10 mouse cellular contexts compared by ENCODE assay signal in genomic region chr2:112767665-112768064, GRCm38 (mm10).
DNase-seq lines count a peak whose midpoint lies in the region; ATAC-seq and TF ChIP-seq lines count a peak whose summit lies in the region.
"Had no signal": no experiment of that assay in that cellular context is flagged by ENCODE, and none has a peak within 500 bp of the region (broad histone marks: within the 10 kb centered on the region; RNA-seq: fewer than 3 reads in every experiment).

No protein-coding gene starts in this region.

- no peak overlapping the region for H3K27ac ChIP-seq in left cerebral cortex, adult 2 months
- H3K27ac ChIP-seq: liver, embryonic 12.5 days had no signal

- no peaks in the 10 kb centered on the region for H3K27me3 ChIP-seq in Patski
- H3K27me3 ChIP-seq: heart, embryonic 12.5 days; liver, embryonic 12.5 days had no signal

- peak; percentile 23 to 24 for DNase-seq in cerebellum, postnatal 14 days
- DNase-seq in cerebellum, adult 9-11 months, result no peak
- DNase-seq in left cerebral cortex, adult 2 months (ENCODE audit: extremely low spot score in 1 of 2, low spot score in 2 of 2), result no peak
- DNase-seq in left cerebral cortex, postnatal 4 days, result no peak
- DNase-seq in Patski (ENCODE audit: low read depth, low spot score), result no peak
- no peak for DNase-seq in ovary, adult 18-20 months (ENCODE audit: low spot score)
- DNase-seq in spleen, postnatal 10 days (ENCODE audit: low spot score in 2 of 2), result no peak

- POLR2A ChIA-PET in Patski (lab: Charles Lee), result no interaction called here

- no peak overlapping the region for H3K4me3 ChIP-seq in left cerebral cortex, adult 2 months
- H3K4me3 ChIP-seq: heart, embryonic 12.5 days; liver, embryonic 12.5 days had no signal

- ATAC-seq in Patski, result no peak
- 0 out of 2 replicates have a peak, but pooled peaks have one; percentile 32 for ATAC-seq in megakaryocyte progenitor cell, adult 5-6 weeks (replicated peaks; ENCODE audit: poor library complexity)
- ATAC-seq: liver, embryonic 12.5 days had no signal

- in situ Hi-C loops in Patski (cut with MboI; ENCODE audit: low pct_unique_long_range_greater_than_20kb), result loop anchor here (5.0 kb wide), 1 partner anchor 265 kb away; no protein-coding TSS in a partner anchor

- CTCF ChIA-PET in Patski (lab: Charles Lee), result no interaction called here

- intact Hi-C loops in left cerebral cortex, adult 2 months (cut with DNase I), result loop anchor here (2.0 kb wide), 1 partner anchor 267 kb away; no protein-coding TSS in a partner anchor
- intact Hi-C loops in left cerebral cortex, postnatal 4 days (cut with DNase I), result loop anchor here (10.0 kb wide), 2 partner anchors 233 to 263 kb away; no protein-coding TSS in a partner anchor

- TF ChIP-seq CTCF in left cerebral cortex, adult 2 months (IDR thresholded peaks at IDR 0.05), result peak; percentile 53
- TF ChIP-seq CTCF in Patski (IDR thresholded peaks at IDR 0.05), result peak; percentile 51

Comparison
In these comparisons a context has a peak if more than half of its experiments do, and no peak if none do; other contexts are left out.
1. DNase-seq: peak in cerebellum, postnatal 14 days (2 of 2); none in cerebellum, adult 9-11 months (single experiment), left cerebral cortex, adult 2 months (0 of 2), left cerebral cortex, postnatal 4 days (single experiment), Patski (single experiment), ovary, adult 18-20 months (single experiment) and spleen, postnatal 10 days (0 of 2).